Mouse (Mus musculus) T-helper 1 cell (primary cell): ENCODE measurements around the gene Gga3.

Source experiments
- in situ Hi-C: fragments of 300-600 bp; cut with MboI, MseI; formaldehyde crosslinking; loops from one replicate; pipeline ENCODE4 v1.15.1; 2025; ENCODE audit warnings: high pct_unique_total_duplicates

Gene Gga3

GRCm38 (mm10) chr11:115564064-115564809 lies 39.6 kb downstream of the Gga3 start, which contains the start of gene Nup85:
Gene Nup85, plus strand, starts transcription at chr11:115564434.
- in situ Hi-C loops: no loop called here

GRCm38 (mm10) chr11:115563406-115563805 lies 40.4 kb downstream of the Gga3 start:
- in situ Hi-C loops: no loop called here

- in situ Hi-C loops: no loop called here
These were observed 48.1 kb downstream of the Gga3 start for GRCm38 (mm10) chr11:115555717-115556116.

- in situ Hi-C loops: no loop called here
These were observed 51.1 kb downstream of the Gga3 start for GRCm38 (mm10) chr11:115552783-115553182.

GRCm38 (mm10) chr11:115543571-115543970 lies 60.3 kb downstream of the Gga3 start:
- in situ Hi-C loops: no loop called here

- in situ Hi-C loops: no loop called here
These were observed 65.8 kb downstream of the Gga3 start for GRCm38 (mm10) chr11:115538045-115538444.

- in situ Hi-C loops: no loop called here
These were observed 66.8 kb downstream of the Gga3 start for GRCm38 (mm10) chr11:115536856-115537568.

GRCm38 (mm10) chr11:115536038-115536681 lies 67.7 kb downstream of the Gga3 start, which contains the start of gene Sumo2:
Gene Sumo2, minus strand, starts transcription at chr11:115536276.
- in situ Hi-C loops: no loop called here

- in situ Hi-C loops: no loop called here
These were observed 68.3 kb downstream of the Gga3 start for GRCm38 (mm10) chr11:115535401-115536037.

- in situ Hi-C loops: no loop called here
These were observed 69.0 kb downstream of the Gga3 start for GRCm38 (mm10) chr11:115534759-115535371.
